Mouse (Mus musculus): Measurements from ENCODE around the gene Myom1.

- TF ChIP-seq POLR2A (IDR thresholded peaks at IDR 0.05; ENCODE audit: borderline replicate concordance, insufficient read depth, low read length) (no peak), CTCF (IDR thresholded peaks at IDR 0.05; ENCODE audit: borderline replicate concordance, insufficient read depth, low read depth, low read length) (no peak)
Measured at GRCm38 (mm10) chr17:70971206-70971605, 31.2 kb upstream of the Myom1 start.

All from cerebellum, adult 2 months (tissue).